Mouse (Mus musculus): ENCODE measurements around the gene Zbtb40. TPM values are rescaled to one million over a fixed set of nuclear protein-coding genes. Genes with fewer than 3 reads are reported as not detected.

Gene Zbtb40
- polyA plus RNA-seq, 1 experiment from 2014 or later = 2.4 TPM

DNA sequence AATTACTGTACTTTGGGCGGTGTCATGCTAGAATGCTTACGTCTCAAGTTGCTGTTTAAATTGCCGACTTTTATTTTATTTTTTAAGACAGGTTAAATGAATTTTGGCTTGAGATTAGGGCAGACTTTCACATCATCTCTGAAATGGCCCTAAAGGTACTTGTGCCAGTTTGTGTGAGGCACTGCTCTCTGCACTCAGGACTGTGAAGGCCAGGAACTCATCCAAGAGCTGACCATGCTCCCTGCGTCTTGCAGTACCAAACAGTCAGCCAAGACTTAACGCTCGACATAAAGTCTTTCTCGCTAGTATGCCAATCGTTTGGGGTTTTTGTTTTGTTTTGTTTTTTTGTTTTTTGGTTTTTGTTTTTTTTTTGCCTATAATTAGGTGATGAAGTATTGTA, 34.5 kb downstream of the Zbtb40 start:
- Histone ChIP-seq H3K27me3 (no peaks in the 10 kb centered on the region), H3K9me3 (replicated peaks) (no peaks in the 10 kb centered on the region), H3K27ac (no peak overlapping the region), H3K4me2 (no peak overlapping the region), H3K4me3 (no peak overlapping the region), H3K4me1 (replicated peaks) (no peaks in the 10 kb centered on the region), H3K9ac (no peak overlapping the region), H3K36me3 (peaks cover 19% of the 10 kb centered on the region)
- 91% methylated on average over 8 of the region's 8 CpGs for WGBS
- ATAC-seq (replicated peaks; ENCODE audit: insufficient number of reproducible peaks, insufficient read depth, low FRiP score, low read depth) = no peak

DNA sequence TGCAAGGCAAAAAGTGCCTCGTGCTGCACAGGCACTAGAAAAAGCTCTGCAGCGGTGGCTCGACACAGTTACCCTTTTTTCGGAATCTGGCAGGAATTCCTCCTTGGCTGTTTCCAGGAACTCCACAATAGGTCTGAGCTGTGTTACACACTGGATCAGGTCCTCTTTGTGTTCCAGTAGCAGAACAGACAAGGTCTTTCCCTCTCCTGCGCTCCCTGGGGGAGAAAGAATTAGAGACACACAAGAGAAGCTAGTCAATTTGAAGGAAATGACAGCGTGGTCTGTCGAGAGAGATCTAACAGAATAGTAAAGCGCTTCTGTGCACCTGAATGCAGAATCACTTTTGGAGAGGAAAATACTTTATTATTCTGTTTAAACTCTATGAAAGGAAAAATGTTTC, 41.6 kb downstream of the Zbtb40 start:
- Histone ChIP-seq H3K4me2 (no peak overlapping the region), H3K4me1 (replicated peaks) (no peaks in the 10 kb centered on the region), H3K4me3 (no peak overlapping the region), H3K27me3 (no peaks in the 10 kb centered on the region), H3K9ac (no peak overlapping the region), H3K36me3 (peaks cover 5% of the 10 kb centered on the region; the same call in 1 of the 2 replicates), H3K27ac (no peak overlapping the region), H3K9me3 (replicated peaks) (no peaks in the 10 kb centered on the region)
- ATAC-seq (replicated peaks; ENCODE audit: insufficient number of reproducible peaks, insufficient read depth, low FRiP score, low read depth) = no peak
- 79% methylated on average over 8 of the region's 8 CpGs for WGBS

DNA sequence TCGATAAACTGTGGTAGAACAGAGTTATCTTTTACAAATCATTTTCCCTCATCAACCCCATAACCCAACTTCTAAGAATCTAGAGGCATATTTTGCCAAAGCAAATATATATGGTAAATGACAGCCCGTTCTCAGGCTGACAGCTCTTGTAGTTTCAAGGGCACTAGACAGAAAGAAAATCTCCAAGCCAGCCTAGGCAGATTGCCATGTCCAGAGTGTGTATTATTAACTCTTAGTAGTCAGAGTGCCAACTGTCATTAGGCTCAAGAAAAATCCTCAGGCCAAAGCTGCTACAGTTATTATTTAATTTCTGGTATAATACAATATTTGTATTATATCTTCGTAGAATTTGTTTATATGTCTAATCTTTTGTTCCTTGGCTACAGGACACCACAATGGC, 46.8 kb downstream of the Zbtb40 start:
- WGBS = 63% methylated on average over 3 of the region's 3 CpGs
- Histone ChIP-seq H3K27me3 (no peaks in the 10 kb centered on the region), H3K9me3 (replicated peaks) (no peaks in the 10 kb centered on the region), H3K4me1 (replicated peaks) (no peaks in the 10 kb centered on the region), H3K4me2 (no peak overlapping the region), H3K4me3 (no peak overlapping the region), H3K27ac (no peak overlapping the region), H3K9ac (no peak overlapping the region), H3K36me3 (peaks cover 30% of the 10 kb centered on the region; the same call in 1 of the 2 replicates)
- no peak for ATAC-seq (replicated peaks; ENCODE audit: insufficient number of reproducible peaks, insufficient read depth, low FRiP score, low read depth)

DNA sequence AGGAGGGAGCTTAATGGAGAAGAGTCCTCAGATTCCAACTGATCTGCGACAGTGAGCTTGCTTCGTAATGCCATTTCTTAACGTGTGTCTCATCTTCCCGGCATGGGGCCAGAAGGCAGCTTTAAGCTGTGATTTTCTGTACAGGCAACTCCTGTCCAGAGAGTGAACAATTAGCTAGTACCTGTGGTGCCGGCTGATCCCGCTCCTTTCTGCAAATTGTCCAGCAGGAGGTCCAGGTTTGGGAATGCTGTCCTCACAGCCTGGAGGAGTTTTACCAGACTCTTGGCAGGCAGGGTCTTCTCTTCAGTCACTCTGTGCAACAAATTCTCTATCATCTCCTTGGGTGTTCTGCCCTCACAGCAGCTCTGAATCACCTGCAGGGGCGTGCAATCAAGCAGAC, 47.6 kb downstream of the Zbtb40 start:
- Histone ChIP-seq H3K27ac (no peak overlapping the region), H3K9ac (no peak overlapping the region), H3K36me3 (peaks cover 30% of the 10 kb centered on the region; the same call in 1 of the 2 replicates), H3K4me2 (no peak overlapping the region), H3K9me3 (replicated peaks) (no peaks in the 10 kb centered on the region), H3K4me3 (no peak overlapping the region), H3K4me1 (replicated peaks) (no peaks in the 10 kb centered on the region), H3K27me3 (no peaks in the 10 kb centered on the region)
- no peak for ATAC-seq (replicated peaks; ENCODE audit: insufficient number of reproducible peaks, insufficient read depth, low FRiP score, low read depth)
- 93% methylated on average over 7 of the region's 7 CpGs for WGBS

DNA sequence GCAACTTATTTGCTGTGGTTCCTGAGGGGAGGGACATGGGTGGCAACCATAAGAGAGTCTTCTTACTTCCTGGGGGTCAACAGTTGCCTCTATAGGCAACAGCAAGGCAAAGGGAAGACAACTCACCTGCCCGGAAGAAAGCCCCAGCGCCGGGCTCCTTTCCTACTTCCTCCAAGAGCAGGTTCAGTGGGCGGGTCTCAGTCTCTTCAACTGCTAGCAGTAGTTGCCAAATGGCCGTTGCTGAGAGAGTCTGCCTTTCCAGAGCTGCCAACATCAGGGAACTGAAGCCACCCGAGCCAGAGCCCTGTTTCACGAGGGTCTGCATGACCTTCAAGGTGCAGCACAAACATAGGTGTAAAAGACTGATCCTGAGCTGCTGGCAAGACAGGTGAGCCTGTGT, 50.2 kb downstream of the Zbtb40 start:
- no peaks in the 10 kb centered on the region for H3K4me1 ChIP-seq (replicated peaks)
- no peak for ATAC-seq (replicated peaks; ENCODE audit: insufficient number of reproducible peaks, insufficient read depth, low FRiP score, low read depth)
- H3K27ac ChIP-seq = no peak overlapping the region
- no peak overlapping the region for H3K4me3 ChIP-seq
- no peak overlapping the region for H3K9ac ChIP-seq
- H3K27me3 ChIP-seq = no peaks in the 10 kb centered on the region
- WGBS = 81% methylated on average over 7 of the region's 7 CpGs
- no peaks in the 10 kb centered on the region for H3K9me3 ChIP-seq (replicated peaks)
- peaks cover 38% of the 10 kb centered on the region for H3K36me3 ChIP-seq
- H3K4me2 ChIP-seq = no peak overlapping the region

DNA sequence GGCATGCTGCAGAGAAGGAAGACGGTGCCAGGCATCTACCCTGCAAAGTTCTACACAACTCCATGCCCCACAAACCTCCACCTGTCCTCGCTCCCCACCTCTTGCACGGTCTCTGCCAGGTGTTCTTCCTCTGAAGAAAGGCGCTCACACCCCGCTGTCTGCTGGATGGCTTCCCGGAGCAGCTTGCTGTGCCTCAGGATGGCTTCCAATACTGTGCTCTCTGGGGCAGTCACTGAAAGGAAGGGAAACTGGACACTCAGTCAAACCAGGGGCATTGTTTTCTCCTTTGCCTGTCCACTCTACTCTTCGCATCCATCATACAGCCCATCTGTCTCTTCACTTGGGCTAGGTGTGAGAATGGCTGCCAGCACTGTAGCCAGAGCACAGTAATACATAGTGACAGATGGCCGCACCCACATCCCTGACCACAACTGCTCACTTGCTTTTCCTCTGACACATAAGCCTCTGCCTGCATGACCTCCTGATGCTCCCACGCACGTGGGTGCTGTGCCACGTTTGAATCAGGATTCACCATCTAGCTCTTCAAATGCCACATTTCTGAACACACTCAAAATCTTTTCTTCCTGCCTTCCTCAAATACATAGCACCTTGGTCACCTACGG, 50.8 kb downstream of the Zbtb40 start:
- H3K9ac ChIP-seq = no peak overlapping the region
- H3K27me3 ChIP-seq = no peaks in the 10 kb centered on the region
- no peaks in the 10 kb centered on the region for H3K9me3 ChIP-seq (replicated peaks)
- peaks cover 37% of the 10 kb centered on the region for H3K36me3 ChIP-seq
- no peaks in the 10 kb centered on the region for H3K4me1 ChIP-seq (replicated peaks)
- no peak overlapping the region for H3K27ac ChIP-seq
- no peak overlapping the region for H3K4me3 ChIP-seq
- no peak overlapping the region for H3K4me2 ChIP-seq
- WGBS = 87% methylated on average over 12 of the region's 12 CpGs
- no peak for ATAC-seq (replicated peaks; ENCODE audit: insufficient number of reproducible peaks, insufficient read depth, low FRiP score, low read depth)

DNA sequence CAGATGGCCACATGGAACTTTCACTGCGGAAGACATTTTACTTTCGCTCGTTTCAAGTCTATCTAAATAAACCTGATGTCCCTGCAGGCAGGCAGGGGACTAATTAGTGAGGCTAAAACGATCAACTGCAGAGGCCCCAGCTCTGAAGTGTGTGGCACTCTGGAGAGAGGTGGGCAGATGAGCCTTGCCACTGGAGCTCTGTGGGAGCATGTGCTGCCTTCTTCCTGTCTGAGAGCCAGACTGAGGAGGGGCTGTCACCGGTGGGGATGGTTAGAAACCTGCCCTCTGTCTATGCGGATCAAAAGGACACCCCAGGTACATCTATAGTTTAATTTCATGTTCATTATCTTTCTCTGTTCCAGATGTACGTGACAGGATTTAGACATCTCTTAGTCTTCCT, 51.7 kb downstream of the Zbtb40 start:
- Histone ChIP-seq H3K36me3 (peaks cover 35% of the 10 kb centered on the region), H3K4me2 (no peak overlapping the region), H3K27me3 (no peaks in the 10 kb centered on the region), H3K9me3 (replicated peaks) (no peaks in the 10 kb centered on the region), H3K27ac (no peak overlapping the region), H3K9ac (no peak overlapping the region), H3K4me3 (no peak overlapping the region), H3K4me1 (replicated peaks) (no peaks in the 10 kb centered on the region)
- WGBS = 76% methylated on average over 7 of the region's 7 CpGs
- no peak for ATAC-seq (replicated peaks; ENCODE audit: insufficient number of reproducible peaks, insufficient read depth, low FRiP score, low read depth)

DNA sequence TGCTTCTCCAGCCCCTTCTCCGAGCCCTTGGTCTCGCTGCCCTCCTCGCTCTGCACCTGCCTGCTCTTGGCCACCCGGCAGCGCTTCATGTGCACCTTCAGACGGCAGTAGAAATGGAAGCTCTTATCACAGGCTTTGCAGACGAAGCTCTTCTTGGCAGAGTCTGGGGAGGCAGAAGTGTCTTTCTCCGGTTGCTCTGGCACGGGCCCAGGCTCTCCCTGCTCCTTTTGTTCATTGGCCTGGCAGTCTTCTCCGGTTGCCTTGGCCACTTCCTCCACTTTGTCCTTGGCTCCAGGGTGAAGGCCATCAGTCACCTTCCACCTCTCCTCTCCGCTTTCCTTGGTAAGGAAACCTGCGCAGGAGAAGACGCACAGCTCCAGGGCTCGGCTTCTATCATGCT, 53.2 kb downstream of the Zbtb40 start:
- Histone ChIP-seq H3K4me1 (replicated peaks) (no peaks in the 10 kb centered on the region), H3K9ac (no peak overlapping the region), H3K4me3 (no peak overlapping the region), H3K9me3 (replicated peaks) (no peaks in the 10 kb centered on the region), H3K27ac (no peak overlapping the region), H3K36me3 (peaks cover 33% of the 10 kb centered on the region), H3K4me2 (no peak overlapping the region), H3K27me3 (no peaks in the 10 kb centered on the region)
- no peak for ATAC-seq (replicated peaks; ENCODE audit: insufficient number of reproducible peaks, insufficient read depth, low FRiP score, low read depth)
- 83% methylated on average over 14 of the region's 14 CpGs for whole genome bisulfite sequencing

DNA sequence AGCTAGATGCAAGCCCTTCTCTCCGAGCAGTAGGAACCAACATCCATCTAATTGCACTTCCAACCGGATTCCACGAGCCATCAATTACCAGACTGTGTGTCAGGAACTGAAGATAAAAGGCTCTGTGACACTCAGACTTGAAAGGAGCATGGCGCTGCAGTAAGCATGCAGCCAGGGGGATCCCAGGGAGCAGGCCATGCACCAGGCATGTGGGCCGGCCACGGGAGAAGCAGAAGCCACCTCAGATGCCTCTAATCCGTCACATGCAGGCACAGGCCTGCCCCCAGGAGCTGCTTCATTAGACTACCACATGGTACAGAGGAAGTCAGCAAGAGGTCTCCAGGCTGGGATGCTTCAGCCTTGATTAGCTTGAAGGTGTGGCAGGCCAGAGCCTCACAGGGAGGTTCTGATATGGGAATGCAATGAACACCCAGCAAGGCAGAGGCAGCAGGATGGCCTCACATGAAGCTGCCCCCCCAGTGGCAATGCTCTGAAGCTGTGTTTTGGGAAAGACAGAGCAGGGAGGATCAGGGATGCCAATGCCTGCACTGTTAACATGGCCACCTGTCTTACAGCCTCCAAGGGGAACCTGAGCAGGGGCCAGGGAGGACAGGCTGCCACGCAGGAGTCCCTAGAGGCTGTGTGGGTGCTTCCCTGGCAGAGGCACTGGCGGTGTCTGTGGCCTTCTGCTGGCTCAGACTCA, 66.5 kb downstream of the Zbtb40 start:
- Histone ChIP-seq H3K36me3 (peaks cover 5% of the 10 kb centered on the region; the same call in 1 of the 2 replicates), H3K27me3 (peaks cover 11% of the 10 kb centered on the region), H3K4me2 (no peak overlapping the region), H3K9ac (no peak overlapping the region), H3K27ac (no peak overlapping the region), H3K4me1 (replicated peaks) (no peaks in the 10 kb centered on the region), H3K4me3 (no peak overlapping the region), H3K9me3 (replicated peaks) (no peaks in the 10 kb centered on the region)
- no peak for ATAC-seq (replicated peaks; ENCODE audit: insufficient number of reproducible peaks, insufficient read depth, low FRiP score, low read depth)
- WGBS = 65% methylated on average over 9 of the region's 9 CpGs

DNA sequence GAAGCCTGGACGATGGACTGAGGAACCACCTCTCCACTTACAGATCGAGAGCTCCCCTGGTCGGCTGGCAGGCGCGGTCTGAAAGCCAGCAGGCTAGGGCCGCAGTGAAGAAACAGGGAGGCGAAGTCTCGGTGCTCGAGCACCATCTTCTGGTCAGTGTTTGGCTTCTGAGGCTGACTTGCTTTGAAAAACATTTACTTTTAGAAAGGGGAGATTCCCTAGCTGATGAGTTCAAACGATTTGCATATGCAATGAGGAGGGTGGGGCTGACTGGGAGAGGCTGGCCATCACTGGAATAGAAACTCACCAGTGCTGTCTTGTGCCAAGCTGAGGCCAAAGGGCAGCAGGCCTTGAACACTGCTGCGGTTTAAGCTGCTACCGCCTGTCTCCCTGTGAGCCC, 67.3 kb downstream of the Zbtb40 start:
- no peaks in the 10 kb centered on the region for H3K9me3 ChIP-seq (replicated peaks)
- no peak overlapping the region for H3K9ac ChIP-seq
- no peaks in the 10 kb centered on the region for H3K4me1 ChIP-seq (replicated peaks)
- no peak for ATAC-seq (replicated peaks; ENCODE audit: insufficient number of reproducible peaks, insufficient read depth, low FRiP score, low read depth)
- no peak overlapping the region for H3K4me3 ChIP-seq
- no peaks in the 10 kb centered on the region for H3K36me3 ChIP-seq
- 17% methylated on average over 12 of the region's 12 CpGs for WGBS
- H3K27ac ChIP-seq = no peak overlapping the region
- peaks cover 15% of the 10 kb centered on the region for H3K27me3 ChIP-seq
- H3K4me2 ChIP-seq = no peak overlapping the region

DNA sequence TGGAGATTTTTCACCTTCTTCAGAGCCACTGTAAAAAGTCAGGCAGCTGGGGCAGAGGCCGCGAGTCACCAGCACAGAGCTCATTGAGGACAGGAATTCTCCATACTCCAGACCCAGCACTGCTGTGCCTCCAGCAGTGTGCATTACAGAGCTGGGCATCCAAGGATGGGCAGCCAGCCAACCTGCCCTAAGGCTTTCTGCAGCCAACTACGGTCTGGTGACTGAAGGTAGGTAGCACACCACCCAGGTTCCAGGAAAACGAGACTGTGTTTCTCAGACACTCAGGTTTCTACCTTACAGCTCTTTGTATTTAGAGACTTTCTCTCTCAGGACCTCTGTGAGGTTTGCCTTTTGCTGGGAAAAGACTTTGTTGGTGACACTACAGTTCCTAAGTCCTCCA, 67.7 kb downstream of the Zbtb40 start:
- Histone ChIP-seq H3K36me3 (no peaks in the 10 kb centered on the region), H3K27me3 (peaks cover 15% of the 10 kb centered on the region), H3K9ac (no peak overlapping the region), H3K4me2 (no peak overlapping the region), H3K27ac (no peak overlapping the region), H3K4me1 (replicated peaks) (no peaks in the 10 kb centered on the region), H3K4me3 (no peak overlapping the region), H3K9me3 (replicated peaks) (no peaks in the 10 kb centered on the region)
- no peak for ATAC-seq (replicated peaks; ENCODE audit: insufficient number of reproducible peaks, insufficient read depth, low FRiP score, low read depth)
- WGBS = 67% methylated on average over 4 of the region's 4 CpGs

DNA sequence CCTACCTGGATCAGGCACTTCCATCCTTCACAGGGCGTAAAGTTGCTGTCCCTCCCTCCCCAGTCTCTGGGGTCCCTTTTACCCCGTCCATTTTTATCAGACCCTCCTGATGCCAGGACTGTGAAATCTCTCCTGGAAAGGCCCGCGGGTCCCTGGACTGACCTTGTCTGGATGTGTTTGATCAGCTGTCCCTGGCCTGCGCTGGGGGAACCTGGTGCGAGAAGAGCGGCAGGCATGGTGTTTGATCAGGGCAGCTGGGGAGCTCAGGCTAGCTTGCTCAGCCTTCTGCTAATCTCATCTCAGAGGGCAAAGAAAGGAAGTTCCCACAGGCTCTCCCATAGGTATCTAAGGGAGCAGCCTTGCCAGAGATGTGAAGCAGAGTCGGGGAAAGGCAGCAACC, 71.4 kb downstream of the Zbtb40 start:
- no peak overlapping the region for H3K9ac ChIP-seq
- no peaks in the 10 kb centered on the region for H3K9me3 ChIP-seq (replicated peaks)
- WGBS = 38% methylated on average over 8 of the region's 8 CpGs
- no peaks in the 10 kb centered on the region for H3K36me3 ChIP-seq
- peaks cover 27% of the 10 kb centered on the region for H3K27me3 ChIP-seq
- no peak overlapping the region for H3K4me2 ChIP-seq
- H3K4me3 ChIP-seq = no peak overlapping the region
- no peak for ATAC-seq (replicated peaks; ENCODE audit: insufficient number of reproducible peaks, insufficient read depth, low FRiP score, low read depth)
- no peak overlapping the region for H3K27ac ChIP-seq
- no peaks in the 10 kb centered on the region for H3K4me1 ChIP-seq (replicated peaks)

All from heart, embryonic 15.5 days (tissue).